Mouse (Mus musculus): ENCODE results near the gene Ccdc171. TPM values are rescaled to one million over a fixed set of nuclear protein-coding genes. Genes with fewer than 3 reads are reported as not detected.
"Not testable (repeated sequence)": the region's sequence is repeated elsewhere in the genome, so short reads cannot be mapped to it uniquely, and the experiment has no call there.

Gene Ccdc171
- polyA plus RNA-seq (2014; fragmentation: Nextera tagmentation; extraction: Ambion mirVana): 2.7 and 3.6 TPM in 2 replicates

GRCm38 (mm10) chr4:83524843-83525689 is at the start of gene Ccdc171:
TSS of gene Ccdc171 (plus strand) at chr4:83525545.
- Histone ChIP-seq H3K36me3 (ENCODE audit: control insufficient read depth, insufficient read depth, low read length) (no peaks in the 10 kb centered on the region), H3K4me3 (ENCODE audit: control insufficient read depth in 1 of 2, insufficient read depth in 1 of 2, low read depth in 1 of 2, low read length in 2 of 2) (peak within 1 kb of the TSS; percentile 65 to 90), H3K9me3 (ENCODE audit: control insufficient read depth, low read length) (no peaks in the 10 kb centered on the region), H3K9ac (ENCODE audit: low read length) (peak within 1 kb of the TSS; percentile 83), H3K4me1 (ENCODE audit: control insufficient read depth in 2 of 2, insufficient read depth in 2 of 2, low read length in 2 of 2) (peaks cover 0 to 5% of the 10 kb centered on the region in 2 experiments; a peak in 1 of 4 replicates), H3K27ac (replicated peaks in 1 of 2; ENCODE audit: control insufficient read depth in 1 of 2, insufficient read depth in 1 of 2, low read depth in 2 of 2, low read length in 2 of 2) (peak within 1 kb of the TSS; percentile 87 to 94), H3K27me3 (ENCODE audit: control insufficient read depth, insufficient read depth, low read length) (no peaks in the 10 kb centered on the region), H3K4me2 (ENCODE audit: low read length) (peak within 1 kb of the TSS; percentile 88)
- ATAC-seq (ENCODE audit: insufficient number of reproducible peaks, insufficient read depth, low FRiP score, low read depth): peak; percentile 94
- under 1% methylated on average over 73 of the region's 73 CpGs for WGBS

GRCm38 (mm10) chr4:83485250-83485649 is 40.1 kb upstream of the Ccdc171 start:
- H3K4me1 ChIP-seq (ENCODE audit: control insufficient read depth in 2 of 2, insufficient read depth in 2 of 2, low read length in 2 of 2): peaks cover 4 to 17% of the 10 kb centered on the region in 2 experiments
- peak overlapping the region; percentile 95 to 96 for H3K4me3 ChIP-seq (ENCODE audit: control insufficient read depth in 1 of 2, insufficient read depth in 1 of 2, low read depth in 1 of 2, low read length in 2 of 2)
- H3K27ac ChIP-seq (replicated peaks in 1 of 2; ENCODE audit: control insufficient read depth in 1 of 2, insufficient read depth in 1 of 2, low read depth in 2 of 2, low read length in 2 of 2): peak overlapping the region in 1 of 2 experiments; percentile 97; a peak in 2 of 4 replicates
- H3K9me3 ChIP-seq (ENCODE audit: control insufficient read depth, low read length): no peaks in the 10 kb centered on the region
- H3K36me3 ChIP-seq (ENCODE audit: control insufficient read depth, insufficient read depth, low read length): peaks cover 42% of the 10 kb centered on the region
- H3K4me2 ChIP-seq (ENCODE audit: low read length): peak overlapping the region; percentile 75
- peak overlapping the region; percentile 90 for H3K9ac ChIP-seq (ENCODE audit: low read length)
- H3K27me3 ChIP-seq (ENCODE audit: control insufficient read depth, insufficient read depth, low read length): no peaks in the 10 kb centered on the region
- 30% methylated on average over 12 of the region's 12 CpGs for WGBS
- no peak for ATAC-seq (ENCODE audit: insufficient number of reproducible peaks, insufficient read depth, low FRiP score, low read depth)

DNA sequence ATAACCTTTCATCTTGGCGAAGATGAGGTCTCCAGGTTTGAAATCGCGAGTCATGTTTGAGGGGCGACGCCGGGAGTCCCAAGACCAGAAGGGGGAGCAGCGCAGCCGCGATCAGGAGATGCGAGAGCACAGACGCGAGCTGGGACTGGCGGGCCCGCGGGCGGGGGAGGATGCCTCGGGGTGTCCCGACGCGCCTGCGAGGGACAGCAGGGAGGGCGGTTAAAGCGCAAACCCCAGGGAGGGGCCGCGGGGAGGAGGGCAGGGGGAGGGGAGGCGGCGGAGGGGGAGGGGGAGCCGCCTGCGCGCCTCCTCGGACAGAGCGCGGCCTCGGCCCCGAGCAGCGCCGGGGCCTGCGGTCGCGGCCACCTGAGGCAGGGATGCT is 39.6 kb upstream of the Ccdc171 start:
- Histone ChIP-seq H3K4me2 (ENCODE audit: low read length) (peak overlapping the region; percentile 75), H3K4me1 (ENCODE audit: control insufficient read depth in 2 of 2, insufficient read depth in 2 of 2, low read length in 2 of 2) (peaks cover 4 to 17% of the 10 kb centered on the region in 2 experiments), H3K9ac (ENCODE audit: low read length) (peak overlapping the region; percentile 90), H3K4me3 (ENCODE audit: control insufficient read depth in 1 of 2, insufficient read depth in 1 of 2, low read depth in 1 of 2, low read length in 2 of 2) (peak overlapping the region; percentile 95 to 96), H3K27ac (replicated peaks in 1 of 2; ENCODE audit: control insufficient read depth in 1 of 2, insufficient read depth in 1 of 2, low read depth in 2 of 2, low read length in 2 of 2) (peak overlapping the region; percentile 97 to 99), H3K27me3 (ENCODE audit: control insufficient read depth, insufficient read depth, low read length) (no peaks in the 10 kb centered on the region), H3K36me3 (ENCODE audit: control insufficient read depth, insufficient read depth, low read length) (peaks cover 37% of the 10 kb centered on the region), H3K9me3 (ENCODE audit: control insufficient read depth, low read length) (no peaks in the 10 kb centered on the region)
- WGBS: under 1% methylated on average over 34 of the region's 40 CpGs
- peak; percentile 85 for ATAC-seq (ENCODE audit: insufficient number of reproducible peaks, insufficient read depth, low FRiP score, low read depth)

- Histone ChIP-seq H3K36me3 (ENCODE audit: control insufficient read depth, insufficient read depth, low read length) (peaks cover 31% of the 10 kb centered on the region), H3K4me2 (ENCODE audit: low read length) (peak within 1 kb of the TSS; percentile 75), H3K27me3 (ENCODE audit: control insufficient read depth, insufficient read depth, low read length) (no peaks in the 10 kb centered on the region), H3K9ac (ENCODE audit: low read length) (peak within 1 kb of the TSS; percentile 90), H3K9me3 (ENCODE audit: control insufficient read depth, low read length) (no peaks in the 10 kb centered on the region), H3K4me3 (ENCODE audit: control insufficient read depth in 1 of 2, insufficient read depth in 1 of 2, low read depth in 1 of 2, low read length in 2 of 2) (peak within 1 kb of the TSS; percentile 95 to 96), H3K27ac (replicated peaks in 1 of 2; ENCODE audit: control insufficient read depth in 1 of 2, insufficient read depth in 1 of 2, low read depth in 2 of 2, low read length in 2 of 2) (peak within 1 kb of the TSS; percentile 97 to 99), H3K4me1 (ENCODE audit: control insufficient read depth in 2 of 2, insufficient read depth in 2 of 2, low read length in 2 of 2) (peaks cover 4 to 17% of the 10 kb centered on the region in 2 experiments)
- WGBS: under 1% methylated on average over 70 of the region's 86 CpGs
- ATAC-seq (ENCODE audit: insufficient number of reproducible peaks, insufficient read depth, low FRiP score, low read depth): peak; percentile 84
Observed at GRCm38 (mm10) chr4:83486117-83486901, 39.0 kb upstream of the Ccdc171 start, which contains the start of gene Psip1. TSS of gene Psip1 (minus strand) at chr4:83486459.

DNA sequence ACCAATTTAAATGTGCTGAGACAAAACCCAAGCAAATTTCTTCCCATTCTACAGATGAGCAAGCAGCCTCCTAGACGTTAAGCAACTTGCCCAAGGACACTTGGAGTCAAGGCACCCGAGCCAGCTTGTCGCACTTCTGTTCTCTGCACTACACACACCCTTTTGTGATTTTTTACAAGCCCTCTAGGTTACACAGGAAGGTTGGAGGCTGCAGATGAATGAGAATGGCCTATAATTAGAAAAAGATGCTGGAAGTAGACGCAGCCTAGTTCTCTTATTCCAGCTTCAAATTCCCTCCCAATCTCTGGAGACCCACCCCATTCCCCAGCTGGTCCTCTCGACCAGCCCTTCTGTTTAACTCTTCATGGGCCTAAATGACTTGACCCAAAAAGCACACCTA is 36.2 kb upstream of the Ccdc171 start:
- H3K4me2 ChIP-seq (ENCODE audit: low read length): no peak overlapping the region
- H3K4me3 ChIP-seq (ENCODE audit: control insufficient read depth in 1 of 2, insufficient read depth in 1 of 2, low read depth in 1 of 2, low read length in 2 of 2): no peak overlapping the region
- H3K4me1 ChIP-seq (ENCODE audit: control insufficient read depth in 2 of 2, insufficient read depth in 2 of 2, low read length in 2 of 2): peaks cover 2 to 14% of the 10 kb centered on the region in 2 experiments
- no peak overlapping the region for H3K9ac ChIP-seq (ENCODE audit: low read length)
- no peaks in the 10 kb centered on the region for H3K9me3 ChIP-seq (ENCODE audit: control insufficient read depth, low read length)
- peaks cover 6% of the 10 kb centered on the region for H3K36me3 ChIP-seq (ENCODE audit: control insufficient read depth, insufficient read depth, low read length)
- H3K27me3 ChIP-seq (ENCODE audit: control insufficient read depth, insufficient read depth, low read length): no peaks in the 10 kb centered on the region
- H3K27ac ChIP-seq (replicated peaks in 1 of 2; ENCODE audit: control insufficient read depth in 1 of 2, insufficient read depth in 1 of 2, low read depth in 2 of 2, low read length in 2 of 2): no peak overlapping the region
- WGBS: 32% methylated on average over 5 of the region's 5 CpGs
- no peak for ATAC-seq (ENCODE audit: insufficient number of reproducible peaks, insufficient read depth, low FRiP score, low read depth)

- no peak overlapping the region for H3K4me3 ChIP-seq (ENCODE audit: control insufficient read depth in 1 of 2, insufficient read depth in 1 of 2, low read depth in 1 of 2, low read length in 2 of 2)
- H3K36me3 ChIP-seq (ENCODE audit: control insufficient read depth, insufficient read depth, low read length): no peaks in the 10 kb centered on the region
- no peak overlapping the region for H3K27ac ChIP-seq (replicated peaks in 1 of 2; ENCODE audit: control insufficient read depth in 1 of 2, insufficient read depth in 1 of 2, low read depth in 2 of 2, low read length in 2 of 2)
- no peak overlapping the region for H3K9ac ChIP-seq (ENCODE audit: low read length)
- no peak for ATAC-seq (ENCODE audit: insufficient number of reproducible peaks, insufficient read depth, low FRiP score, low read depth)
- H3K4me2 ChIP-seq (ENCODE audit: low read length): no peak overlapping the region
- no peaks in the 10 kb centered on the region for H3K4me1 ChIP-seq (ENCODE audit: control insufficient read depth in 2 of 2, insufficient read depth in 2 of 2, low read length in 2 of 2)
- H3K27me3 ChIP-seq (ENCODE audit: control insufficient read depth, insufficient read depth, low read length): no peaks in the 10 kb centered on the region
- H3K9me3 ChIP-seq (ENCODE audit: control insufficient read depth, low read length): no peaks in the 10 kb centered on the region
- 97% methylated on average over 1 of the region's 1 CpGs for WGBS
Observed at GRCm38 (mm10) chr4:83493112-83493511, 32.2 kb upstream of the Ccdc171 start.

- not testable (repeated sequence) for H3K27me3 ChIP-seq (ENCODE audit: control insufficient read depth, insufficient read depth, low read length); H3K9me3 ChIP-seq (ENCODE audit: control insufficient read depth, low read length); H3K4me2 ChIP-seq (ENCODE audit: low read length); H3K36me3 ChIP-seq (ENCODE audit: control insufficient read depth, insufficient read depth, low read length); H3K9ac ChIP-seq (ENCODE audit: low read length); H3K4me1 ChIP-seq (ENCODE audit: control insufficient read depth in 2 of 2, insufficient read depth in 2 of 2, low read length in 2 of 2); H3K27ac ChIP-seq (replicated peaks in 1 of 2; ENCODE audit: control insufficient read depth in 1 of 2, insufficient read depth in 1 of 2, low read depth in 2 of 2, low read length in 2 of 2); H3K4me3 ChIP-seq (ENCODE audit: control insufficient read depth in 1 of 2, insufficient read depth in 1 of 2, low read depth in 1 of 2, low read length in 2 of 2); ATAC-seq (ENCODE audit: insufficient number of reproducible peaks, insufficient read depth, low FRiP score, low read depth)
- WGBS: 87% methylated on average over 5 of the region's 5 CpGs
Observed at GRCm38 (mm10) chr4:83497013-83497412, 28.3 kb upstream of the Ccdc171 start.

All from heart, embryonic 14.5 days (tissue).